Mouse (Mus musculus) lung, embryonic 15.5 days (tissue): ENCODE data around the gene Orc5. TPM values are rescaled to one million over a fixed set of nuclear protein-coding genes. Genes with fewer than 3 reads are reported as not detected.

Experiments used
- ATAC-seq: fragments of 200-750 bp; cut with Nextera tagmentation; 2 replicates; pipeline ENCODE4 v1.8.0; 2017; ENCODE audit warnings: moderate number of reproducible peaks, borderline replicate concordance; ENCODE audit not compliant: low FRiP score, low TSS enrichment; ENCODE audit errors: extremely low read depth
- H3K27ac ChIP-seq: fragments of 300-500 bp; sonication (generic); 2 replicates; pipeline ENCODE4 v1.5.1; 2015; ENCODE audit warnings: moderate library complexity, mild to moderate bottlenecking, inconsistent platforms
- H3K27me3 ChIP-seq: fragments of 300-500 bp; sonication (generic); 2 replicates; pipeline ENCODE4 v1.6.1; 2015; ENCODE audit warnings: inconsistent platforms
- H3K36me3 ChIP-seq: fragments of 300-500 bp; sonication (generic); 2 replicates; pipeline ENCODE4 v1.6.1; 2015; ENCODE audit warnings: inconsistent platforms
- H3K4me1 ChIP-seq: fragments of 300-500 bp; sonication (generic); 2 replicates; pipeline ENCODE4 v1.6.1; 2015; ENCODE audit warnings: inconsistent platforms
- H3K4me2 ChIP-seq: fragments of 300-500 bp; sonication (generic); 2 replicates; pipeline ENCODE4 v1.6.1; 2015; ENCODE audit warnings: inconsistent platforms, mild to moderate bottlenecking, moderate library complexity
- H3K4me3 ChIP-seq: fragments of 300-500 bp; sonication (generic); 2 replicates; pipeline ENCODE4 v1.5.1; 2015; ENCODE audit warnings: mild to moderate bottlenecking, inconsistent platforms
- H3K9ac ChIP-seq: fragments of 300-500 bp; sonication (generic); 2 replicates; pipeline ENCODE4 v1.6.1; 2015; ENCODE audit warnings: inconsistent platforms
- H3K9me3 ChIP-seq: fragments of 300-500 bp; sonication (generic); 2 replicates; pipeline ENCODE4 v1.6.1; 2016; ENCODE audit warnings: inconsistent platforms
- WGBS: fragments of 180-500 bp; shearing (Covaris S2); methylation state at CpG from one replicate; pipeline ENCODE4 v1.1.7; 2015; 5-methylcytosine and 5-hydroxymethylcytosine counted together
- polyA plus RNA-seq: library from polyadenylated mRNA; unstranded; fragments of >200 nt; fragmentation: Nextera tagmentation; extraction: Ambion mirVana; gene quantifications from 2 replicates; pipeline ENCODE4 v1.2.1, GENCODE M21; 2015

Gene Orc5
- polyA plus RNA-seq, 1 experiment from 2014 or later: 38.4 TPM

- Histone ChIP-seq H3K4me2 (no peak overlapping the region), H3K9me3 (no peaks in the 10 kb centered on the region), H3K27ac (no peak overlapping the region), H3K4me1 (no peaks in the 10 kb centered on the region), H3K9ac (no peak overlapping the region), H3K4me3 (no peak overlapping the region), H3K36me3 (no peaks in the 10 kb centered on the region), H3K27me3 (no peaks in the 10 kb centered on the region)
- no peak for ATAC-seq
- WGBS: 72% methylated on average over 4 of the region's 4 CpGs
Measured at GRCm38 (mm10) chr5:22471243-22471642, 79.0 kb downstream of the Orc5 start.

DNA sequence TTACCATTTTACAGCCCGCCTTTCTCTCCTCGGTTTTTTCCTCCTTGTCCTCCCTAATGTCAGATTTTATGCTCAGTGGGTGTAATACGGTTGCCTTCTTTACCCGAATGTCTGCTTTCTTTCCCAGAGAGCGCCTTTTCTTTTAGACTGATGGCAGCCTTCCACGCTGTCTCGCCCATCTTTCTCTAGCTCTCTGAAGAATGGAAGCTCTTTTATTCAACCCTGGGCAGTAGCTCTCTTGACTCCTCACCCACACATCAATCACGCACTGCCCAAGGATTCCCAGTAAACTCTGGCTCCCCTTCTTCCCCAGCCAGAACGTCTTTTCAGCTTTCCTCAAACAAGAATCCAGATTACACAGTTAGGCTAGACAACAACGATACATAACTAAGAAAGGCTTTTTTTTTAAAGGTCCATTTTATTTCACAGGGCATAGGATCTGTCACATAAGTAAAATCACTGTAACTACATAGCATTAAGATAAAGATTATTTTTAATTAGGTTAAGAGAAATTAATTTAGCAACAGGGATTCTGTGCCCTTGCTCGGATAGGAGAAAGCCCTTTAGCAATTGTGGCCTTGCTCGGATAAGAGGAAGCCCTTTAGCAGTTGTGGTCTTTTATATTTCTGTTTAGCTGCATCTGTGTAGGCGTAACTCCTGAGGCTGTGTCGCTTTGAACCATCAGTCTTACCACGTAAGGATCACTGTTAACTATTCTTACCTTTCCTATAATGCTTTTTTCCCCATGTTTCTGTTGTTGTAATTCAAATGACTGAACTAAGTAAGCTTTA, 97.2 kb downstream of the Orc5 start:
- WGBS: 70% methylated on average over 15 of the region's 15 CpGs

DNA sequence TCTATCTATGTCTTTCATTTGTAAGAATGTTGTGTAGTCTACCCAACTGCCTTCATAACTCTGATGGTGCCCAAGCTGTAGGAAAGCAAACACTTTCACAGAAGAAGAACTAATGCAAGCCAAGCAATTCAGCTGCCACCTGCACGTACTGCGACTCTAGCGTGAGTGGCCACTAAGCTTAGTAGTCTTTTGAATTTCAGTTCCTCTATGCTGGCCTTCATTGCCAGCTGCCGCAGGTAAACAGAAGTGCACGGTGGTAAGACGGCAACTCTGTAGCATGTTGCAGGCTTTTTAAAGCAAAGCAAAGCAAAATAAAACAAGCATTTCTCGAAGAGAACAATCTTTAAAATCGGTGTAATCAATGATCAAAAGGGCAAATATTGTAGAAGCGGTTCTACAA, 97.8 kb downstream of the Orc5 start:
- Histone ChIP-seq H3K9me3 (no peaks in the 10 kb centered on the region), H3K27ac (no peak overlapping the region), H3K4me3 (no peak overlapping the region), H3K4me1 (no peaks in the 10 kb centered on the region), H3K36me3 (no peaks in the 10 kb centered on the region), H3K4me2 (no peak overlapping the region), H3K27me3 (no peaks in the 10 kb centered on the region), H3K9ac (no peak overlapping the region)
- ATAC-seq: no peak
- 86% methylated on average over 9 of the region's 9 CpGs for WGBS

More for the DNA sequence above, 97.2 kb downstream of the Orc5 start:
- Histone ChIP-seq H3K4me1 (no peaks in the 10 kb centered on the region), H3K4me2 (no peak overlapping the region), H3K27me3 (no peaks in the 10 kb centered on the region), H3K9ac (no peak overlapping the region), H3K36me3 (no peaks in the 10 kb centered on the region), H3K27ac (no peak overlapping the region), H3K4me3 (no peak overlapping the region), H3K9me3 (no peaks in the 10 kb centered on the region)
- ATAC-seq: no peak

DNA sequence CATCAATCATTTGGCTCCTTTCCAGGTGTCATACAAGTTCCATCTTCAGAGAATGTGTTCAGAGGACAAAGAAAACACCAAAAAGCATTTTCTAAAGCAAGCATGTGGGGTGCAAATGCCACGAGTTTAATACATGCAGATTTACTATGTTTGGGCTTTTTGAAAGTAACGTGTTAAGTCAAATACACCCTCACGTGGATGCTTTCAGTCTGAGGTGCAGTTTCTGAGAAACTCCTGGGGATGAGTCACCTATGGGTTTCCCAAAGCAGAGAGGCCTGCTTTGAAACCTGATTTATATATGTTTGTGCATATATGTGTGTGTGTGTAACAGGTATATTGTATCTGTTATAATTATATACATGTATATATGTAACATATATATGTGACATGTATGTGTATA, 98.5 kb downstream of the Orc5 start:
- Histone ChIP-seq H3K4me2 (no peak overlapping the region), H3K27ac (no peak overlapping the region), H3K9ac (no peak overlapping the region), H3K4me1 (no peaks in the 10 kb centered on the region), H3K36me3 (no peaks in the 10 kb centered on the region), H3K4me3 (no peak overlapping the region), H3K27me3 (no peaks in the 10 kb centered on the region), H3K9me3 (no peaks in the 10 kb centered on the region)
- ATAC-seq: no peak
- 60% methylated on average over 3 of the region's 3 CpGs for WGBS

DNA sequence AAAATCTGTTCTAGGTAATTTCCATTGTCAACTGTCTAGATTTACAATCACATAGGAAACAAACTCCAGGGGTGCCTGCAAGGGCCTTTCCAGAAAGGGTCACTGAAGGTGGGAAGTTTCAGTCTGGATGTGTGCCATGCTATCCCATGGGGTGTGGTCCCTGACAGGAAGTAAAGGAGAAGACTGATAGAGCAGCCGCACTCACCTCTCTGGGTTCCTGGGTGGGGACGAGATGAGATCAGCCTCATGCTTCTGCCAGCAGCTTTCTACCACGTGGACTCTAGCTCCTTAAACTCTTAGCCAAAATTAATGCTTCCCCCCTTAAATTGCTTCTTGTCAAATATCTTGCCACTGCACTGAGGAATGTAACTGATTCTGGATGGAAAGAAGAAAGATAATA, 100.7 kb downstream of the Orc5 start:
- H3K27ac ChIP-seq: no peak overlapping the region
- H3K27me3 ChIP-seq: no peaks in the 10 kb centered on the region
- no peak overlapping the region for H3K4me2 ChIP-seq
- no peaks in the 10 kb centered on the region for H3K9me3 ChIP-seq
- no peak overlapping the region for H3K4me3 ChIP-seq
- 52% methylated on average over 3 of the region's 3 CpGs for WGBS
- ATAC-seq: no peak
- H3K4me1 ChIP-seq: no peaks in the 10 kb centered on the region
- H3K9ac ChIP-seq: no peak overlapping the region
- no peaks in the 10 kb centered on the region for H3K36me3 ChIP-seq

Other genes starting within 250 kb of the Orc5 start
- 1.4 and 2.4 TPM in 2 replicates for gene Reln, start 205.7 kb downstream of the Orc5 start, polyA plus RNA-seq
- 0.07 TPM in 1 of 2 replicates, not detected in the other for gene Lhfpl3, start 195.6 kb upstream of the Orc5 start, polyA plus RNA-seq